Comparison of ENCODE assay signal across 21 mouse cellular contexts in genomic region chr16:14893864-14894263, GRCm38 (mm10). TPM values are rescaled to one million over a fixed set of nuclear protein-coding genes. Genes with fewer than 3 reads are reported as not detected.
DNase-seq lines count a peak whose midpoint lies in the region; ATAC-seq and TF ChIP-seq lines count a peak whose summit lies in the region.
"Had no signal": no experiment of that assay in that cellular context is flagged by ENCODE, and none has a peak within 500 bp of the region (broad histone marks: within the 10 kb centered on the region; RNA-seq: fewer than 3 reads in every experiment).

No protein-coding gene starts in this region.

- peaks cover 7% of the 10 kb centered on the region; the same call in 1 of the 2 replicates for H3K4me1 ChIP-seq in intestine, embryonic 14.5 days (replicated peaks; ENCODE audit: control insufficient read depth, insufficient read depth, low read length)
- H3K4me1 ChIP-seq in intestine, postnatal 0 days (replicated peaks; ENCODE audit: control insufficient read depth, insufficient read depth, low read length), result no peaks in the 10 kb centered on the region
- H3K4me1 ChIP-seq in lung, embryonic 14.5 days (ENCODE audit: insufficient read depth), result peaks cover 7% of the 10 kb centered on the region
- 0 out of 2 replicates have a peak, but pooled peaks cover 3% of the 10 kb centered on the region for H3K4me1 ChIP-seq in intestine, embryonic 15.5 days (replicated peaks)
- H3K4me1 ChIP-seq in stomach, embryonic 16.5 days (ENCODE audit: control insufficient read depth, insufficient read depth, low read length), result peaks cover 4% of the 10 kb centered on the region; the same call in 1 of the 2 replicates
- H3K4me1 ChIP-seq: forebrain, embryonic 13.5 days; hindbrain, embryonic 15.5 days; midbrain, embryonic 10.5 days; neural tube, embryonic 12.5 days had no signal

- H3K9ac ChIP-seq in intestine, embryonic 14.5 days (ENCODE audit: low read length), result no peak overlapping the region
- no peak overlapping the region for H3K9ac ChIP-seq in intestine, postnatal 0 days (ENCODE audit: low read depth, low read length)
- no peak overlapping the region for H3K9ac ChIP-seq in lung, embryonic 14.5 days
- H3K9ac ChIP-seq in intestine, embryonic 15.5 days, result no peak overlapping the region
- H3K9ac ChIP-seq in stomach, embryonic 16.5 days (ENCODE audit: low read length), result peak overlapping the region; percentile 52
- H3K9ac ChIP-seq: forebrain, embryonic 13.5 days; heart, embryonic 12.5 days; hindbrain, embryonic 15.5 days; liver, embryonic 14.5 days; neural tube, embryonic 12.5 days had no signal

- no peak for DNase-seq in intestine, embryonic 14.5 days (ENCODE audit: low spot score)
- peak; percentile 14 for DNase-seq in lung, embryonic 14.5 days
- no peak for DNase-seq in lung, adult 18-20 months
- DNase-seq in layer of hippocampus, adult 9-11 months, result no peak
- DNase-seq in cerebellum, adult 8-10 months, result no peak
- DNase-seq: adrenal gland, postnatal 10 days; cerebellum, adult 18-20 months; heart, postnatal 36 days; lung, postnatal 36 days; right cerebral cortex, postnatal 14 days; thymus, postnatal 4 days had no signal

- no peaks in the 10 kb centered on the region for H3K36me3 ChIP-seq in intestine, embryonic 14.5 days (ENCODE audit: control insufficient read depth, insufficient read depth, low read length)
- no peaks in the 10 kb centered on the region for H3K36me3 ChIP-seq in intestine, postnatal 0 days (ENCODE audit: control insufficient read depth, insufficient read depth)
- no peaks in the 10 kb centered on the region for H3K36me3 ChIP-seq in lung, embryonic 14.5 days (ENCODE audit: insufficient read depth)
- no peaks in the 10 kb centered on the region for H3K36me3 ChIP-seq in intestine, embryonic 15.5 days
- no peaks in the 10 kb centered on the region for H3K36me3 ChIP-seq in stomach, embryonic 16.5 days (ENCODE audit: control insufficient read depth, insufficient read depth, low read length)
- H3K36me3 ChIP-seq: heart, embryonic 12.5 days; hindbrain, embryonic 15.5 days; midbrain, embryonic 10.5 days; neural tube, embryonic 12.5 days had no signal

- no peak for ATAC-seq in intestine, embryonic 14.5 days (replicated peaks; ENCODE audit: low FRiP score, low TSS enrichment, low read depth)
- no peak for ATAC-seq in intestine, postnatal 0 days
- no peak for ATAC-seq in lung, embryonic 14.5 days (ENCODE audit: insufficient read depth)
- ATAC-seq in intestine, embryonic 15.5 days, result no peak
- no peak for ATAC-seq in stomach, embryonic 16.5 days (ENCODE audit: insufficient read depth, low FRiP score)
- ATAC-seq: forebrain, embryonic 13.5 days had no signal

- no peaks in the 10 kb centered on the region for H3K9me3 ChIP-seq in intestine, embryonic 14.5 days (ENCODE audit: control insufficient read depth, low read length)
- H3K9me3 ChIP-seq in intestine, postnatal 0 days (ENCODE audit: control insufficient read depth), result no peaks in the 10 kb centered on the region
- H3K9me3 ChIP-seq in lung, embryonic 14.5 days (ENCODE audit: low read depth, low read length), result no peaks in the 10 kb centered on the region
- H3K9me3 ChIP-seq in intestine, embryonic 15.5 days, result no peaks in the 10 kb centered on the region
- H3K9me3 ChIP-seq in stomach, embryonic 16.5 days (replicated peaks; ENCODE audit: control insufficient read depth, low read length), result no peaks in the 10 kb centered on the region
- H3K9me3 ChIP-seq: forebrain, embryonic 13.5 days; heart, embryonic 12.5 days; hindbrain, embryonic 15.5 days; midbrain, embryonic 10.5 days; neural tube, embryonic 12.5 days had no signal

- 44% methylated on average over 4 of the region's 4 CpGs for WGBS in intestine, embryonic 14.5 days
- WGBS in intestine, postnatal 0 days, result 56% methylated on average over 4 of the region's 4 CpGs
- WGBS in lung, embryonic 14.5 days, result 39% methylated on average over 4 of the region's 4 CpGs
- WGBS in intestine, embryonic 15.5 days, result 31% methylated on average over 4 of the region's 4 CpGs
- 35% methylated on average over 4 of the region's 4 CpGs for WGBS in stomach, embryonic 16.5 days

- H3K4me2 ChIP-seq in intestine, embryonic 14.5 days (ENCODE audit: low read length), result no peak overlapping the region
- no peak overlapping the region for H3K4me2 ChIP-seq in intestine, postnatal 0 days (replicated peaks; ENCODE audit: low read depth)
- no peak overlapping the region for H3K4me2 ChIP-seq in lung, embryonic 14.5 days
- H3K4me2 ChIP-seq in intestine, embryonic 15.5 days (replicated peaks), result no peak overlapping the region
- no peak overlapping the region for H3K4me2 ChIP-seq in stomach, embryonic 16.5 days (ENCODE audit: low read depth, low read length)
- H3K4me2 ChIP-seq: forebrain, embryonic 13.5 days; heart, embryonic 12.5 days; hindbrain, embryonic 15.5 days; neural tube, embryonic 12.5 days had no signal

- H3K4me3 ChIP-seq in intestine, embryonic 14.5 days (ENCODE audit: low read depth, low read length), result no peak overlapping the region
- no peak overlapping the region for H3K4me3 ChIP-seq in intestine, postnatal 0 days (ENCODE audit: low read depth, low read length)
- H3K4me3 ChIP-seq in lung, embryonic 14.5 days (ENCODE audit: low read depth, low read length), result no peak overlapping the region
- H3K4me3 ChIP-seq in intestine, embryonic 15.5 days (replicated peaks), result no peak overlapping the region
- H3K4me3 ChIP-seq in stomach, embryonic 16.5 days (replicated peaks; ENCODE audit: low read length), result no peak overlapping the region
- H3K4me3 ChIP-seq: forebrain, embryonic 13.5 days; heart, embryonic 12.5 days; hindbrain, embryonic 15.5 days; midbrain, embryonic 10.5 days; neural tube, embryonic 12.5 days had no signal

- H3K27ac ChIP-seq in intestine, embryonic 14.5 days (ENCODE audit: low read depth), result peak overlapping the region; percentile 64; the same call in 1 of the 2 replicates
- no peak overlapping the region for H3K27ac ChIP-seq in intestine, postnatal 0 days (ENCODE audit: low read depth, low read length)
- H3K27ac ChIP-seq in lung, embryonic 14.5 days (ENCODE audit: low read depth), result peak overlapping the region; percentile 73; the same call in 1 of the 2 replicates
- H3K27ac ChIP-seq in intestine, embryonic 15.5 days, result peak overlapping the region; percentile 57; the same call in 1 of the 2 replicates
- H3K27ac ChIP-seq in stomach, embryonic 16.5 days (ENCODE audit: low read length), result peak overlapping the region; percentile 73
- H3K27ac ChIP-seq: forebrain, embryonic 13.5 days; hindbrain, embryonic 15.5 days; liver, embryonic 14.5 days; midbrain, embryonic 10.5 days; neural tube, embryonic 12.5 days had no signal

- H3K27me3 ChIP-seq in intestine, embryonic 14.5 days (replicated peaks; ENCODE audit: control insufficient read depth, insufficient read depth, low read length), result no peaks in the 10 kb centered on the region
- H3K27me3 ChIP-seq in intestine, postnatal 0 days (replicated peaks; ENCODE audit: control insufficient read depth, insufficient read depth, low read length), result no peaks in the 10 kb centered on the region
- H3K27me3 ChIP-seq in lung, embryonic 14.5 days (ENCODE audit: insufficient read depth, low read length), result no peaks in the 10 kb centered on the region
- H3K27me3 ChIP-seq in intestine, embryonic 15.5 days (replicated peaks), result no peaks in the 10 kb centered on the region
- no peaks in the 10 kb centered on the region for H3K27me3 ChIP-seq in stomach, embryonic 16.5 days (ENCODE audit: control insufficient read depth, insufficient read depth, low read length)
- H3K27me3 ChIP-seq: forebrain, embryonic 13.5 days; heart, embryonic 12.5 days; hindbrain, embryonic 15.5 days; neural tube, embryonic 12.5 days had no signal

- TF ChIP-seq CTCF in intestine, postnatal 0 days (IDR thresholded peaks at IDR 0.05; ENCODE audit: low read depth), result no peak
- no peak for TF ChIP-seq CTCF in lung, embryonic 14.5 days (IDR thresholded peaks at IDR 0.05; ENCODE audit: low read depth)

RNA-seq across cellular contexts. Expression of gene Efcab1, which starts 12.5 kb away (rescaled TPM):
- 9.0 and 9.9 TPM in 2 replicates for polyA plus RNA-seq in intestine, embryonic 14.5 days (2014; fragmentation: Nextera tagmentation; extraction: Ambion mirVana)
- 0.78 TPM in 2 replicates for polyA plus RNA-seq in intestine, postnatal 0 days (2015; fragmentation: Nextera tagmentation; extraction: Ambion mirVana)
- 8.6 and 11.1 TPM in 2 replicates for polyA plus RNA-seq in lung, embryonic 14.5 days (2014; fragmentation: Nextera tagmentation; extraction: Ambion mirVana)
- polyA plus RNA-seq in intestine, embryonic 15.5 days (2015; fragmentation: Nextera tagmentation; extraction: Ambion mirVana), result 4.6 and 7.0 TPM in 2 replicates
- polyA plus RNA-seq in stomach, embryonic 16.5 days (2015; fragmentation: Nextera tagmentation; extraction: Ambion mirVana), result 14.4 and 16.3 TPM in 2 replicates
- polyA plus RNA-seq: spleen, adult 2 months had no signal
